Mouse (Mus musculus): ENCODE measurements at regions not wholly inside any gene's neighbourhood (a gene's known extent, or its start where the extent isn't known, plus 50 kb on each side); places are given as distances from the start of the nearest gene placed in this dataset.
"Not testable (repeated sequence)": the region's sequence is repeated elsewhere in the genome, so short reads cannot be mapped to it uniquely, and the experiment has no call there.

DNA sequence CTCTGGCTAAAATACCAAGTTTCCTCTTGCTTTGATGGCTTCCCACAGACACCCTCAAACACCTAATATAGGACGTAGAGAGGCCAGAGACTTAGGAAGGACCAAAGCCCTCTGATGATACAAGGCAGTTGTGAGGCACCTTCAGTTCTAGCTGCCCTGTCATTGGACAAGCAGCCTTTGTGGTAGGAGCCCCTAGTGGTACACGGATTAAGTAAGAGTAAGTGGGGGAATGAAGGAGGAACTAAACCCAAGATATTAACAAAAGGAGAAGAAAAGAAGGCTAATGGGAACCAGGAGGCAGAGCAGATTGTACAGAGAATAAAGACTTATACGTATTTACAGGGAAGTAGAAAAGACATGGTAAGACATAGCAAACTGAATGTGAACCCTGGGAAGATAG is 352.3 kb upstream of the Tmco5 start:
- not testable (repeated sequence) for H3K27ac ChIP-seq (ENCODE audit: low read depth, low read length); ATAC-seq (ENCODE audit: low FRiP score, low TSS enrichment); H3K9ac ChIP-seq (ENCODE audit: low read depth, low read length); H3K9me3 ChIP-seq (ENCODE audit: control insufficient read depth, low read length); H3K4me2 ChIP-seq (replicated peaks; ENCODE audit: low read depth, low read length); H3K4me1 ChIP-seq (ENCODE audit: control insufficient read depth, insufficient read depth, low read length); H3K27me3 ChIP-seq (ENCODE audit: control insufficient read depth, insufficient read depth, low read length); H3K4me3 ChIP-seq (ENCODE audit: low read length); H3K36me3 ChIP-seq (ENCODE audit: control insufficient read depth, insufficient read depth, low read length)
- 77% methylated on average over 1 of the region's 3 CpGs for WGBS

DNA sequence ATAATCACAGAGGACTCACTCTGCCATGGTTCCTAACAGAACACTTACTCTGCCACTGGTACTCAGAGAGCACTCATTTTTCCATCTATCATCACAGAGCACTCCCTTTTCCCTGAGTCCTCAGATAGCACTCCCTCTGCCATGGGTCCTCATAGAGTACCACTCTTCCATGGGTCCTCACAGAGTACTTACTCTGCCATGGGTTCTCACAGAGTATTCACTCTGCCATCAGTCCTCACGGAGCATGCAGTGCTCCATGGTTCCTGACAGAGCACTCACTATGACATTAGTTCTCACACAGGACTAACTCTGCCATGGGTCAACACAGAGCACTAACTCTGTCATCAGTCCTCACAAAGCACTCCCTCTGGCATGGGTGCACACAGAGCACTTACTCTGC is 342.0 kb upstream of the Tmco5 start:
- Histone ChIP-seq H3K27ac (ENCODE audit: low read depth, low read length) (no peak overlapping the region), H3K4me2 (replicated peaks; ENCODE audit: low read depth, low read length) (no peak overlapping the region), H3K4me1 (ENCODE audit: control insufficient read depth, insufficient read depth, low read length) (no peaks in the 10 kb centered on the region), H3K9ac (ENCODE audit: low read depth, low read length) (no peak overlapping the region), H3K27me3 (ENCODE audit: control insufficient read depth, insufficient read depth, low read length) (no peaks in the 10 kb centered on the region), H3K4me3 (ENCODE audit: low read length) (no peak overlapping the region), H3K9me3 (ENCODE audit: control insufficient read depth, low read length) (peaks cover 21% of the 10 kb centered on the region), H3K36me3 (ENCODE audit: control insufficient read depth, insufficient read depth, low read length) (no peaks in the 10 kb centered on the region)
- 93% methylated on average over 1 of the region's 1 CpGs for WGBS
- ATAC-seq (ENCODE audit: low FRiP score, low TSS enrichment), result no peak

- no peak overlapping the region for H3K9ac ChIP-seq (ENCODE audit: low read depth, low read length)
- H3K9me3 ChIP-seq (ENCODE audit: control insufficient read depth, low read length), result no peaks in the 10 kb centered on the region; the same call in 1 of the 2 replicates
- H3K4me3 ChIP-seq (ENCODE audit: low read length), result no peak overlapping the region
- no peaks in the 10 kb centered on the region for H3K36me3 ChIP-seq (ENCODE audit: control insufficient read depth, insufficient read depth, low read length)
- H3K4me1 ChIP-seq (ENCODE audit: control insufficient read depth, insufficient read depth, low read length), result no peaks in the 10 kb centered on the region
- H3K27ac ChIP-seq (ENCODE audit: low read depth, low read length), result no peak overlapping the region
- ATAC-seq (ENCODE audit: low FRiP score, low TSS enrichment), result no peak
- no peaks in the 10 kb centered on the region for H3K27me3 ChIP-seq (ENCODE audit: control insufficient read depth, insufficient read depth, low read length)
- H3K4me2 ChIP-seq (replicated peaks; ENCODE audit: low read depth, low read length), result no peak overlapping the region
Observed at GRCm38 (mm10) chr2:116559350-116559749, 319.1 kb upstream of the Tmco5 start.

DNA sequence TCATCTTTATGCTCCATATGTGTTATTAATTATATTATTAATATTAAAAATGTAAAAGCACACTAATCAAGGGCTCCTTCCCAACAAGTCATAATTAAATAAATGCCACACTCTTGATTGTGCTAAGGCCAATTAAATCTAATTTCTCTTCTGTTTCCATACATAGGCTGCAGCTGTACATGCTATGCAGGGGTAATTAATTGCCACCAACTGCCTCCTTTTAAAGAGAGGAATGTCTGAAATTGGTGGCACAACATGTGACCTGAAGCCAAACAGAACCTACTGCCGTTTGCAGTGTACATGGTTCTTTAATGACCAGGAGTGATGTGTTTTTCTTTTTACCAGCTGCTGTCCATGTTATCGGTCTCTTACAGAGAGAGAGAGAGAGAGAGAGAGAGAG is 294.5 kb upstream of the Tmco5 start:
- no peak for ATAC-seq (ENCODE audit: low FRiP score, low TSS enrichment)
- 33% methylated on average over 2 of the region's 2 CpGs for WGBS
- H3K4me3 ChIP-seq (ENCODE audit: low read length), result no peak overlapping the region

GRCm38 (mm10) chr2:116586203-116586959 is 292.1 kb upstream of the Tmco5 start:
- no peak overlapping the region for H3K9ac ChIP-seq (ENCODE audit: low read depth, low read length)
- H3K9me3 ChIP-seq (ENCODE audit: control insufficient read depth, low read length), result no peaks in the 10 kb centered on the region
- no peaks in the 10 kb centered on the region for H3K36me3 ChIP-seq (ENCODE audit: control insufficient read depth, insufficient read depth, low read length)
- H3K27me3 ChIP-seq (ENCODE audit: control insufficient read depth, insufficient read depth, low read length), result no peaks in the 10 kb centered on the region
- no peaks in the 10 kb centered on the region for H3K4me1 ChIP-seq (ENCODE audit: control insufficient read depth, insufficient read depth, low read length)
- no peak overlapping the region for H3K27ac ChIP-seq (ENCODE audit: low read depth, low read length)
- no peak for ATAC-seq (ENCODE audit: low FRiP score, low TSS enrichment)
- WGBS, result 83% methylated on average over 11 of the region's 11 CpGs
- no peak overlapping the region for H3K4me3 ChIP-seq (ENCODE audit: low read length)
- H3K4me2 ChIP-seq (replicated peaks; ENCODE audit: low read depth, low read length), result no peak overlapping the region

More for the DNA sequence above, 294.5 kb upstream of the Tmco5 start:
- H3K9me3 ChIP-seq (ENCODE audit: control insufficient read depth, low read length), result no peaks in the 10 kb centered on the region
- H3K4me1 ChIP-seq (ENCODE audit: control insufficient read depth, insufficient read depth, low read length), result no peaks in the 10 kb centered on the region
- no peak overlapping the region for H3K27ac ChIP-seq (ENCODE audit: low read depth, low read length)
- no peak overlapping the region for H3K9ac ChIP-seq (ENCODE audit: low read depth, low read length)
- no peaks in the 10 kb centered on the region for H3K27me3 ChIP-seq (ENCODE audit: control insufficient read depth, insufficient read depth, low read length)
- H3K36me3 ChIP-seq (ENCODE audit: control insufficient read depth, insufficient read depth, low read length), result no peaks in the 10 kb centered on the region
- no peak overlapping the region for H3K4me2 ChIP-seq (replicated peaks; ENCODE audit: low read depth, low read length)

- no peaks in the 10 kb centered on the region for H3K36me3 ChIP-seq (ENCODE audit: control insufficient read depth, insufficient read depth, low read length)
- H3K9ac ChIP-seq (ENCODE audit: low read depth, low read length), result no peak overlapping the region
- H3K9me3 ChIP-seq (ENCODE audit: control insufficient read depth, low read length), result no peaks in the 10 kb centered on the region
- H3K4me3 ChIP-seq (ENCODE audit: low read length), result no peak overlapping the region
- no peak for ATAC-seq (ENCODE audit: low FRiP score, low TSS enrichment)
- no peak overlapping the region for H3K27ac ChIP-seq (ENCODE audit: low read depth, low read length)
- no peaks in the 10 kb centered on the region for H3K27me3 ChIP-seq (ENCODE audit: control insufficient read depth, insufficient read depth, low read length)
- no peaks in the 10 kb centered on the region for H3K4me1 ChIP-seq (ENCODE audit: control insufficient read depth, insufficient read depth, low read length)
- 88% methylated on average over 5 of the region's 5 CpGs for WGBS
- no peak overlapping the region for H3K4me2 ChIP-seq (replicated peaks; ENCODE audit: low read depth, low read length)
Observed at GRCm38 (mm10) chr2:116605869-116606268, 272.6 kb upstream of the Tmco5 start.

DNA sequence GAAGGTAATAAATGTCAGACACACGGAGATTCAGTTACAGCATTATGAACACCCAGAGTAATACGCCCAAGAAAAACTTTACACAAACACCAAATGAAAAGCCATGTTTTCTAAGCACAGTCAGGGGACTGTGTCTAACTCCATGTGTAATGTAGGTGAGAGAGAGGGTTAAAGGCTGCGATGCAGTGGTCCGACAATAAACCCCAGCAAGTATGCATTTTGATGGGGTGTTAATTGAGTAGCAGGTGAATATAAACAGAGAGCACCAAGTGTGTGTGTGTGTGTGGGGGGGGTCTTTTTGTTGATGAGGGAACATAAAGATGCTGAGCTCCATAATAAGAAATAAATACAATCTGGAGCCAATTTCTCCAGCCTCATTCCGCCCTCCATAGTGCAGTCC is 238.6 kb upstream of the Tmco5 start:
- no peaks in the 10 kb centered on the region for H3K4me1 ChIP-seq (ENCODE audit: control insufficient read depth, insufficient read depth, low read length)
- no peaks in the 10 kb centered on the region for H3K27me3 ChIP-seq (ENCODE audit: control insufficient read depth, insufficient read depth, low read length)
- no peak overlapping the region for H3K4me3 ChIP-seq (ENCODE audit: low read length)
- no peaks in the 10 kb centered on the region for H3K9me3 ChIP-seq (ENCODE audit: control insufficient read depth, low read length)
- H3K9ac ChIP-seq (ENCODE audit: low read depth, low read length), result no peak overlapping the region
- H3K36me3 ChIP-seq (ENCODE audit: control insufficient read depth, insufficient read depth, low read length), result no peaks in the 10 kb centered on the region
- no peak overlapping the region for H3K4me2 ChIP-seq (replicated peaks; ENCODE audit: low read depth, low read length)
- H3K27ac ChIP-seq (ENCODE audit: low read depth, low read length), result no peak overlapping the region
- 56% methylated on average over 5 of the region's 5 CpGs for WGBS
- ATAC-seq (ENCODE audit: low FRiP score, low TSS enrichment), result no peak

DNA sequence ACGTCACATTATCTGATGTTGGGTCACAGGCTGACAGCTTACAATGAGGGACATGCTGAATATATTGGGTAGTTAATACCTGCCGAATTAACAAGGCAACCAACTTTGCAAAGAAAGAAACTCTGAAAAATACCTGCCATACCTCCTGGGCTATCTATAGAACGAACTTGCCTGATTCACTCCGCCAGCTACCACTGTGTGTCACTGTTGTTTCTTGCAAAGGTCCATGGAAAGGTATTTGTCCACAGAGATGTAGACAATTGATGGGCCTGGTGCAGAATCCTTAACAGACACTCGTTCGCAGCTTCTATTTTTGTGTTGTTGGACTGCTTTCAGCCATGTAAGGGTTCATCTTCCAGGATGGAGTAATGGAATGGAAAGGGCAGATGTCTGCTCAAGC is 226.4 kb upstream of the Tmco5 start:
- no peak overlapping the region for H3K27ac ChIP-seq (ENCODE audit: low read depth, low read length)
- WGBS, result 86% methylated on average over 6 of the region's 6 CpGs
- H3K36me3 ChIP-seq (ENCODE audit: control insufficient read depth, insufficient read depth, low read length), result no peaks in the 10 kb centered on the region
- ATAC-seq (ENCODE audit: low FRiP score, low TSS enrichment), result no peak
- no peaks in the 10 kb centered on the region for H3K9me3 ChIP-seq (ENCODE audit: control insufficient read depth, low read length)
- no peak overlapping the region for H3K4me3 ChIP-seq (ENCODE audit: low read length)
- H3K4me2 ChIP-seq (replicated peaks; ENCODE audit: low read depth, low read length), result no peak overlapping the region
- H3K9ac ChIP-seq (ENCODE audit: low read depth, low read length), result no peak overlapping the region
- no peaks in the 10 kb centered on the region for H3K4me1 ChIP-seq (ENCODE audit: control insufficient read depth, insufficient read depth, low read length)
- no peaks in the 10 kb centered on the region for H3K27me3 ChIP-seq (ENCODE audit: control insufficient read depth, insufficient read depth, low read length)

DNA sequence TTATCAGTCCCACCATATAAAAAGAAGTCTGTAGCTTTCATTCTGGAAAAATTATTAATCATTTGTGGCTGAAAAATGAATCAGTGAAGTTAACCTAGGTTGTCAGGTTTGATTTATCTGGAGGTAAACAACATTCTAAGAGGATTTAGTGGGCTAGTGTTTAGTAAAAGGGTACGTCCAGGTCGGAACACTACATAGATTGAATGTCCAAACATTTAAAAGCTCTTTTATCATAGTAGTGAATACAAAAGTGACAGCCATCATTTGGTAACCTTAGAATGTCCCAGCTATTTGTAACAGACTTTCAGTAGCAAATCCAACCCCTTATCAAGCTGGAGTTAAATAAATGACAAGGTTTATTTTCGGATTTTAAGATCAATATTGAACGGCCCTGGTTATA is 192.7 kb upstream of the Tmco5 start:
- 73% methylated on average over 4 of the region's 4 CpGs for WGBS
- H3K4me1 ChIP-seq (ENCODE audit: control insufficient read depth, insufficient read depth, low read length), result no peaks in the 10 kb centered on the region
- no peak overlapping the region for H3K4me2 ChIP-seq (replicated peaks; ENCODE audit: low read depth, low read length)
- no peak overlapping the region for H3K4me3 ChIP-seq (ENCODE audit: low read length)
- H3K36me3 ChIP-seq (ENCODE audit: control insufficient read depth, insufficient read depth, low read length), result no peaks in the 10 kb centered on the region
- H3K9ac ChIP-seq (ENCODE audit: low read depth, low read length), result no peak overlapping the region
- no peak overlapping the region for H3K27ac ChIP-seq (ENCODE audit: low read depth, low read length)
- no peaks in the 10 kb centered on the region for H3K27me3 ChIP-seq (ENCODE audit: control insufficient read depth, insufficient read depth, low read length)
- H3K9me3 ChIP-seq (ENCODE audit: control insufficient read depth, low read length), result no peaks in the 10 kb centered on the region
- no peak for ATAC-seq (ENCODE audit: low FRiP score, low TSS enrichment)

Data from kidney, embryonic 14.5 days (tissue).